Mouse (Mus musculus) heart, adult 9 months (tissue): ENCODE measurements around the gene Rab5b.
A peak's percentile ranks its signal among the peaks of the same experiment; 100 is the strongest.
"Not testable (repeated sequence)": the region's sequence is repeated elsewhere in the genome, so short reads cannot be mapped to it uniquely, and the experiment has no call there.

Source experiments
- DNase-seq, 2 experiments: peaks; one replicate each; pipeline ENCODE4 v3.0.0; 2022; ENCODE audit warnings: low spot score in 2 of 2

Rab5b gene

DNA sequence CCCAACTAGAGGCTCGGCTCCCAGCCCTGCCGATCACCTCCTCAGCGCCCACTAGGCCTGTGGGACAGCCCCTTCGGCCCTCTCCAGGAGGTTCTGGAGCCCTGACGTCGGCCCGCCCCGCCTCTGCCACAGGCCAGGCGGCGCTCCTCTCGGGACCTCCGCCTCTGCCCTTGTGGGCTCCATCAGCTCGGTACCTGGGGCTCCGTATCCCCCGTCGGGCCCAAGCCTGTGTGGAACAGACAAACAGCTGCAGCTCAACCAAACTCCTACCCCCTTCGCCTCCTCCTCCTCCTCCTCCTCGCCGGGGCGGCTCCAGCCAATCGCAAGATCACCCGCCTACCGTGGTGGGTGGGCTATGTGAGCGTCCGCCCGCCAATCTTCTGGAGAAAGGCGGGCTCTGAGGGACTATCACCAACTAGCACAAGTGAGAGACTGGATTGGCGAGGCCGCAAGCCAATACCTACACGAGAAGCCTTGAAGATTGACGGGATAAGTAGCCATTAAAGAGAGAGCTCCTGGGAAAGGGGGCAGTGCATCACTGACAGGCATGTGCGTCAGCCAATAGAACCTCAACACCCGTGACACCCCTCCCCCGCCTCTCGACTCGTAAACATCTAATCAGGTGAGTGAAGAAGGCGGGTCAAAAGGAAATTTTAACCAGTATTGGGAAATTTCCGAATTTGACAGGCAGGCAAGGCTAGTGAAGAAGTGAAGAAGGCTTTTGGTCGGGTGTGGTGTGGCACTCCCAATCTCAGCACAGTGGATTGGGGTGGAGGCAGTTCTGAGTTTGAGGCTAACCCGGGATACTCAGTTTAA, at the start of gene Rab5b:
Gene Rab5b, minus strand, starts transcription at position 273 of the 816 bp plus-strand sequence.
- peak; percentile 100 for DNase-seq

DNA sequence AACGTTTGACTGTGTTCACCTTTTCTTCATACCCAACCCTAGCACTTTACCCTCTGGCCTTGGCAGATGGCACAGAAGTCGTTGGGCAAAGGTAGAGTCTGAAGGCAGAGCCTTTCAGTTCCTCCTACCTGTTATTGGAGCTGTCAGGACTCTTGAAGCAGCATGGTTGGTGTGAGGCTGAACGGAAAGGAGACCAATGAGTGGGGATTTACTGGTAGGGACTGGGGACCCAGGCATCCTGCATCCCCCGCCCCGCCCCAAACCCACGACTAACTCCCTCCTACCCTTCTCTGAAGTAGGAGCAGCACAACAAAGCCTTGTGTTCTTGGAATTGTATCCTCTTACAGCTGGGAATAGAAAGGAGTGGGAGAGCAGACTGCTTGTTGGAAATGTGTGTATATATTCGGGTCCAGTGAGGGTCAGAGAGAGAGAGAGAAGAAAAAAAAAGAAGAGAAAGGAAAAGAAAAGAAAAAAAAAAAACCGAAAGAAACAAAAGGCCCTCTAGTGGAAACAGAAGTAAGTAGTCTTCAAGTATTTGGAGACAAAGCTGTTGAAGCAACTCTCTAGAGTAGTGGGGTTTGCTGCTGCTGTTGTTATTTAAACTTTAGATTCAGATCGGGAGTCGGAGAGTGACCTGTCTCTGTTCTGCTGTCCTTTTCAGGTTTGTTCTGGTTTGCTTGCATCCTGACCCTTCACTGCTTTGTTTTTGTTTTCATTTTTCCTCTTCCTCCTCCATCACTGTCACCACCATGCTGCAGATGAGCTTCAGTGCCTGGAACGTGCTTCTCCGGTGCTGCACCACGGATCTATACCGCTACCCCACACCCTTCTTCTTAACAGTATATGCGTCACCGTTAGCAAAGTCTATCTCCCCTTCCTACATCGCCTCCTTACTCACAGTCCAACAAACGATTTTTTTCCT, 48.9 kb upstream of the Rab5b start, which contains the start of gene Dgka:
Gene Dgka, minus strand, starts transcription at position 176 of the 922 bp plus-strand sequence.
- peak; percentile 13 to 21 for DNase-seq

DNA sequence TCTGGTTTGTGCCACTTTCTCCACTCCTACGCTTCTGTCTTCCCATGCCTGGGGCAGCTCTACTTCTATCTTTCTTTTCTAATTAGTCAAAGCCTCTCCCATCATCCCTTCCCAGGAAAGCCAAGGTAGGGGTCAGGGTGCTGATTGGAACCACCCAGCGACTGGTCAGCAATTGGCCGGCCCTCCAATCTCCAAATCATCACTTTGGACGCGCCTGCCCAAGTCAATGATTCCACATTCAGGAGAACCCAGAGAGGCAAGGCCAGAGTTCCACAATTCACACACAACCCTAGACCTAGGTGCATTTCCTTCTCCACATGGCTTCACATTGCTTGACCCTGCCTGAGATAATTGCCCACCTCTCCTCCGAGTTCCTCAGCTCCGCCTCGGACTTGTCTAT, 48.1 kb upstream of the Rab5b start:
- DNase-seq = no peak

- DNase-seq = peak; percentile 74 to 75
Observed at GRCm38 (mm10) chr10:128743791-128744191, 47.7 kb upstream of the Rab5b start.

DNA sequence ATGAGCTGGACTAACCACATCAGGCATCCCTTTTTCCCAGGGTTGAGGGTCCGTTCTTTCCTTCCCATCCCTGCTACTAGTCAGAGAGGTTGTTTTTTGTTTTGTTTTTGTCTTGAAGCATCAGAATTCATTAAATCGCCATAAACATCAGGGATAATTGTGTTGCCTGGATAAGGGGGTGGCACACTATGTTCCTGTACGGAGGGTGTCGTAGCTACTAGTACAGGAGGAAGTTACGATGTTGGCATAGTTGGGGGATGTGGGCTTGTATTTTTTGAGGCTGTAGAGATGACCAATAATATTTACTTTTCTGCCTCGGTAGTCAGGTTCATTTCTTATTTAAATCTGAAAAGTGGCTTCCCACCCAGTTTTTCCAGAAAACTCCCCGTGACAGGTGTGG, 47.2 kb upstream of the Rab5b start:
- DNase-seq = peak; percentile 13 to 27

- no peak for DNase-seq
Observed at GRCm38 (mm10) chr10:128742616-128743015, 46.6 kb upstream of the Rab5b start.

- DNase-seq = no peak
Observed at GRCm38 (mm10) chr10:128740296-128740695, 44.2 kb upstream of the Rab5b start.

GRCm38 (mm10) chr10:128737435-128737834, 41.4 kb upstream of the Rab5b start:
- no peak for DNase-seq

GRCm38 (mm10) chr10:128731992-128732391, 35.9 kb upstream of the Rab5b start:
- DNase-seq = no peak

- peak; percentile 47 to 61 for DNase-seq
Observed at GRCm38 (mm10) chr10:128731002-128731433, 35.0 kb upstream of the Rab5b start.

- DNase-seq = no peak
Observed at GRCm38 (mm10) chr10:128728059-128728458, 32.0 kb upstream of the Rab5b start.

GRCm38 (mm10) chr10:128725466-128725865, 29.4 kb upstream of the Rab5b start:
- DNase-seq = not testable (repeated sequence)

GRCm38 (mm10) chr10:128715559-128716537, 19.8 kb upstream of the Rab5b start:
- no peak for DNase-seq

DNA sequence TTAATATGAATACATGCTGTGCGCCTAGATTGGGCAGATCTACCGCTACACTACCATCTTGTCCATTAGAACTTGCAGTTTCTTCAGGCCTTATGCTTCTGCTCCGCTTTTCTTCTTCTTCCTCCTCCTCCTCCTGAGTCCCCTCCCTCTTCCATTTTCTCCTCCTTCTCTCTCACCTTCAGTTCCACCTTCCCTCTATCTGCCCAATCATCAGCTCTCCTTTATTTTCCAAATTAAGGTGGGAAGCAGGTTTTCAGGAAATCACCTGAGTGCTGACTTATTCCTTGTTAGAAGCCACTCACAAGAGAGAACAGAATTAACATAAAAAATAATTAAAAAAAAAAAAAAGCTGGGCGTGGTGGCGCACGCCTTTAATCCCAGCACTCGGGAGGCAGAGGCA, 15.3 kb upstream of the Rab5b start:
- not testable (repeated sequence) for DNase-seq

DNA sequence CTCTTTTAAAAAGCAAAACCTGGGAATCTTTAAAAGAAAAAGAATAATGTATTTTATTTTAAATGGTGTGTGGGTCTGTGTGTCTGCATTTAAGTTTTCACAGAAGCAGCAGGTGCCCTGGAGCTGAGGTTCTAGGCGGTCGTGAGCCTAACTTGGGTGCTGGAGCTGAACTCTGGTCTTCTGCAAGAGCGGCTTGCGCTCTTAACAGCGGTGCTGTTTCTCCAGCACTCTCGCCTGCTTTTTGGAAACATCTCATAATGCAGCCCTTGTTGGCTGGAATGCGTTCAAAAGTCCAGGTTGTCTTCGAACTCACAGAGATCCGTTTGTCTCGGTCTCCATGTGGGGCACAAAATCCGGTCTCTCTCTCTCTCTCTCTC, 9.2 kb upstream of the Rab5b start:
- DNase-seq = peak in 1 of 2 experiments; percentile 12

- peak; percentile 90 to 92 for DNase-seq
Observed at GRCm38 (mm10) chr10:128704491-128705316, 8.6 kb upstream of the Rab5b start, which contains the start of gene Cdk2. Gene Cdk2, minus strand, starts transcription at chr10:128705031.

GRCm38 (mm10) chr10:128703895-128704294, 7.8 kb upstream of the Rab5b start, which contains the start of gene Pmel:
Gene Pmel, plus strand, starts transcription at chr10:128704195.
- DNase-seq = no peak

- no peak for DNase-seq
Observed at GRCm38 (mm10) chr10:128702328-128703007, 6.4 kb upstream of the Rab5b start.

- no peak for DNase-seq
Observed at GRCm38 (mm10) chr10:128700712-128701111, 4.6 kb upstream of the Rab5b start.

DNA sequence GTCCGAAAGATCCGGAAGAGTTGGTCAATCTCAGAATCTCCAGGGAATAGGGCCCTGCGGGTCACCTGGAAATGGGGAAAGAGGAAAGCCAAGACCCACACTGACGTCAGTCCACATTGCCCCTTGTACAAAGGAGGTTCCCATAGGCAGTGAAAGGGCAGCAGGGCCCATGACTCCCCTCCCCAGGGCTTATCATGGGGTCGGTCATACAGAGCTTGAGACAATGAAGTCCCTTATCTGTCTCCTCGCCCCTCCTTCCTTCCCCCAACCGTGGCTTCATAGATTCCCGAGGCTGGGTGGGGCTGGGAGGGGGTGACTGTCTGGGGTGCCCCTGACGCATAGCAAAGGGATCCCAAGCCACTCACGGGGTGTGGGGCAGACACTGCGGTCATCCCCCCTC, 3.5 kb upstream of the Rab5b start:
- DNase-seq = no peak
